ENCODE assay signal across 8 mouse cellular contexts in genomic region chr15:8443926-8444889, GRCm38 (mm10). TPM values are rescaled to one million over a fixed set of nuclear protein-coding genes. Genes with fewer than 3 reads are reported as not detected.
DNase-seq lines count a peak whose midpoint lies in the region; ATAC-seq lines count a peak whose summit lies in the region.

Gene Nipbl, minus strand, starts transcription at chr15:8444463.

- no peaks in the 10 kb centered on the region for H3K9me3 ChIP-seq in hindbrain, embryonic 14.5 days (ENCODE audit: control insufficient read depth, low read length)

- peak within 1 kb of the TSS; percentile 90 for H3K9ac ChIP-seq in hindbrain, embryonic 14.5 days

- under 1% methylated on average over 67 of the region's 102 CpGs for WGBS in hindbrain, embryonic 14.5 days

- H3K36me3 ChIP-seq in hindbrain, embryonic 14.5 days (replicated peaks; ENCODE audit: control insufficient read depth, insufficient read depth): no peaks in the 10 kb centered on the region

- peak; percentile 93 for ATAC-seq in hindbrain, embryonic 14.5 days (ENCODE audit: low FRiP score)

- peak within 1 kb of the TSS; percentile 93 for H3K4me2 ChIP-seq in hindbrain, embryonic 14.5 days (replicated peaks)

- DNase-seq in R1 (ENCODE audit: low read depth, low spot score): peak; percentile 96
- DNase-seq in cerebellum, postnatal 25 days: peak; percentile 90 to 94
- DNase-seq in frontal cortex, postnatal 25 days (ENCODE audit: low spot score in 2 of 2): peak; percentile 74 to 80
- peak; percentile 88 for DNase-seq in hindbrain, embryonic 14.5 days (ENCODE audit: low spot score)
- peak; percentile 89 to 91 for DNase-seq in layer of hippocampus, postnatal 36 days
- peak; percentile 94 for DNase-seq in lung, postnatal 25 days (ENCODE audit: low spot score)
- DNase-seq in retina, adult 2 months (ENCODE audit: low read depth, low spot score): peak; percentile 82
- DNase-seq in thymus, postnatal 25 days: peak; percentile 92

- peak within 1 kb of the TSS; percentile 82 for H3K4me3 ChIP-seq in hindbrain, embryonic 14.5 days (replicated peaks; ENCODE audit: low read length)

- peak within 1 kb of the TSS; percentile 93 for H3K27ac ChIP-seq in hindbrain, embryonic 14.5 days

- H3K4me1 ChIP-seq in hindbrain, embryonic 14.5 days (replicated peaks; ENCODE audit: control insufficient read depth, insufficient read depth, low read length): peaks cover 34% of the 10 kb centered on the region

- H3K27me3 ChIP-seq in hindbrain, embryonic 14.5 days (ENCODE audit: control insufficient read depth, insufficient read depth, low read length): no peaks in the 10 kb centered on the region

RNA-seq across cellular contexts. Expression of gene Nipbl, which starts in this region (rescaled TPM):
- 16.9 and 18.4 TPM in 2 replicates for polyA plus RNA-seq in hindbrain, embryonic 14.5 days (2014; fragmentation: Nextera tagmentation; extraction: Ambion mirVana)
- total RNA-seq in layer of hippocampus, postnatal 36 days (2021): 10 to 100 TPM; 34.0 to 38.4 TPM

Comparison
In these comparisons a context has a peak if more than half of its experiments do, and no peak if none do; other contexts are left out.
1. Peak in every context shown above with its lines: DNase-seq, ATAC-seq, H3K4me3 ChIP-seq and H3K27ac ChIP-seq.